Mouse (Mus musculus) myocyte (in vitro differentiated cells): ENCODE measurements around the gene Mfsd13b. TPM values are rescaled to one million over a fixed set of nuclear protein-coding genes. Genes with fewer than 3 reads are reported as not detected.

Source experiments
- H3K27me3 ChIP-seq: one replicate; pipeline ENCODE4 v1.6.1; 2011; ENCODE audit not compliant: control insufficient read depth, insufficient read depth, insufficient read length
- H3K36me3 ChIP-seq: one replicate; pipeline ENCODE4 v1.6.1; 2011; ENCODE audit not compliant: control insufficient read depth, insufficient read depth
- H3K4me2 ChIP-seq: one replicate; pipeline ENCODE4 v1.6.1; 2011; ENCODE audit warnings: low read depth, control low read depth
- H3K4me3 ChIP-seq: one replicate; pipeline ENCODE4 v1.5.1; 2011; ENCODE audit warnings: mild to moderate bottlenecking, control low read depth, moderate library complexity
- H3K79me2 ChIP-seq: one replicate; pipeline ENCODE4 v1.6.1; 2011; ENCODE audit not compliant: control insufficient read depth, insufficient read depth
- H3ac ChIP-seq: one replicate; pipeline ENCODE4 v1.6.1; 2011; ENCODE audit not compliant: control insufficient read depth, insufficient read length
- CEBPB ChIP-seq: IDR thresholded peaks from 2 replicates; pipeline ENCODE4 v1.6.1; 2011; ENCODE audit warnings: mild to moderate bottlenecking, moderate library complexity; ENCODE audit not compliant: poor library complexity, insufficient read depth, severe bottlenecking
- E2F4 ChIP-seq: IDR thresholded peaks from one replicate; pipeline ENCODE4 v1.6.1; 2011; ENCODE audit warnings: mild to moderate bottlenecking, control low read depth, moderate library complexity; ENCODE audit not compliant: insufficient read depth
- MAX ChIP-seq: IDR thresholded peaks from one replicate; pipeline ENCODE4 v1.6.1; 2011; ENCODE audit warnings: low read depth, mild to moderate bottlenecking, control low read depth
- MYOD1 ChIP-seq, 3 experiments: IDR thresholded peaks; one replicate each; pipeline ENCODE4 v1.6.1; 2011; ENCODE audit warnings: control low read depth in 2 of 3, low read depth in 2 of 3, mild to moderate bottlenecking in 2 of 3, moderate library complexity in 1 of 3; ENCODE audit not compliant: insufficient read length in 2 of 3, control insufficient read depth in 1 of 3
- MYOG ChIP-seq, 3 experiments: IDR thresholded peaks; one replicate each; pipeline ENCODE4 v1.6.1; 2011; ENCODE audit warnings: control low read depth in 2 of 3, low read depth in 2 of 3, mild to moderate bottlenecking in 2 of 3; ENCODE audit not compliant: insufficient read length in 2 of 3, control insufficient read depth in 1 of 3, insufficient read depth in 1 of 3
- POLR2A ChIP-seq: IDR thresholded peaks from one replicate; pipeline ENCODE4 v1.6.1; 2011; ENCODE audit warnings: low read depth, mild to moderate bottlenecking, control low read depth, moderate library complexity; ENCODE audit not compliant: insufficient read length
- POLR2AphosphoS2 ChIP-seq: IDR thresholded peaks from one replicate; pipeline ENCODE4 v1.6.1; 2011; ENCODE audit warnings: low read depth, control low read depth; ENCODE audit not compliant: insufficient read length
- REST ChIP-seq: IDR thresholded peaks from one replicate; pipeline ENCODE4 v1.6.1; 2011; ENCODE audit warnings: mild to moderate bottlenecking, control low read depth, moderate library complexity; ENCODE audit not compliant: insufficient read depth, insufficient read length
- SRF ChIP-seq: IDR thresholded peaks from one replicate; pipeline ENCODE4 v1.6.1; 2011; ENCODE audit warnings: low read depth; ENCODE audit not compliant: control insufficient read depth, insufficient read length
- TCF12 ChIP-seq: IDR thresholded peaks from one replicate; pipeline ENCODE4 v1.6.1; 2011; ENCODE audit warnings: mild to moderate bottlenecking, control low read depth; ENCODE audit not compliant: poor library complexity, insufficient read depth, severe bottlenecking
- TCF3 ChIP-seq: IDR thresholded peaks from one replicate; pipeline ENCODE4 v1.6.1; 2011; ENCODE audit warnings: low read depth, control low read depth; ENCODE audit not compliant: insufficient read length
- USF1 ChIP-seq: IDR thresholded peaks from one replicate; pipeline ENCODE4 v1.6.1; 2011; ENCODE audit warnings: low read depth, mild to moderate bottlenecking, control low read depth, moderate library complexity
- polyA plus RNA-seq: library from polyadenylated mRNA; unstranded; fragments of >200 nt; fragmentation: generic; extraction: Trizol; gene quantifications from one replicate; pipeline ENCODE4 v1.2.1, GENCODE M21; 2012; ENCODE audit warnings: missing spikeins

Gene Mfsd13b
- polyA plus RNA-seq, 1 experiment = 0.04 TPM

GRCm38 (mm10) chr7:121043510-121043909, 61.2 kb downstream of the Mfsd13b start:
- peaks cover 97% of the 10 kb centered on the region for H3K79me2 ChIP-seq
- H3K4me3 ChIP-seq = no peak overlapping the region
- no peak for TF ChIP-seq USF1
- H3K36me3 ChIP-seq = no peaks in the 10 kb centered on the region
- no peak overlapping the region for H3K4me2 ChIP-seq
- H3ac ChIP-seq = no peak overlapping the region
- no peaks in the 10 kb centered on the region for H3K27me3 ChIP-seq

- Histone ChIP-seq H3K4me3 (no peak overlapping the region), H3K36me3 (peaks cover 3% of the 10 kb centered on the region), H3K27me3 (no peaks in the 10 kb centered on the region), H3K4me2 (no peak overlapping the region), H3ac (no peak overlapping the region), H3K79me2 (peaks cover 97% of the 10 kb centered on the region)
- TF ChIP-seq CEBPB (no peak), TCF3 (no peak), MAX (no peak), MYOD1 (IDR thresholded peaks at IDR 0.05; ENCODE audit: control insufficient read depth in 1 of 3, insufficient read length in 2 of 3, low read depth in 2 of 3) (no peak), POLR2AphosphoS2 (no peak), POLR2A (no peak), MYOG (IDR thresholded peaks at IDR 0.05; ENCODE audit: control insufficient read depth in 1 of 3, insufficient read depth in 1 of 3, insufficient read length in 2 of 3, low read depth in 2 of 3) (no peak), TCF12 (no peak), USF1 (no peak), E2F4 (no peak), SRF (no peak), REST (no peak)
Measured at GRCm38 (mm10) chr7:121044251-121044650, 61.9 kb downstream of the Mfsd13b start.

- Histone ChIP-seq H3K36me3 (peaks cover 7% of the 10 kb centered on the region), H3K27me3 (no peaks in the 10 kb centered on the region), H3K4me3 (no peak overlapping the region), H3ac (no peak overlapping the region), H3K79me2 (peaks cover 97% of the 10 kb centered on the region), H3K4me2 (no peak overlapping the region)
- TF ChIP-seq MAX (no peak), TCF3 (no peak), MYOG (IDR thresholded peaks at IDR 0.05; ENCODE audit: control insufficient read depth in 1 of 3, insufficient read depth in 1 of 3, insufficient read length in 2 of 3, low read depth in 2 of 3) (no peak), TCF12 (no peak), POLR2A (no peak), SRF (no peak), USF1 (no peak), E2F4 (no peak), CEBPB (no peak), REST (no peak), POLR2AphosphoS2 (no peak), MYOD1 (IDR thresholded peaks at IDR 0.05; ENCODE audit: control insufficient read depth in 1 of 3, insufficient read length in 2 of 3, low read depth in 2 of 3) (no peak)
Measured at GRCm38 (mm10) chr7:121045671-121046453, 63.6 kb downstream of the Mfsd13b start.

- TF ChIP-seq SRF (no peak), USF1 (peak; percentile 6), CEBPB (peak; percentile 33; the same call in 1 of the 2 replicates), MAX (no peak), MYOD1 (IDR thresholded peaks at IDR 0.05; ENCODE audit: control insufficient read depth in 1 of 3, insufficient read length in 2 of 3, low read depth in 2 of 3) (no peak), TCF3 (no peak), MYOG (IDR thresholded peaks at IDR 0.05; ENCODE audit: control insufficient read depth in 1 of 3, insufficient read depth in 1 of 3, insufficient read length in 2 of 3, low read depth in 2 of 3) (no peak)
- no peak overlapping the region for H3K4me2 ChIP-seq
- H3ac ChIP-seq = no peak overlapping the region
- no peaks in the 10 kb centered on the region for H3K27me3 ChIP-seq
- H3K36me3 ChIP-seq = peaks cover 16% of the 10 kb centered on the region
- peaks cover 83% of the 10 kb centered on the region for H3K79me2 ChIP-seq
- no peak overlapping the region for H3K4me3 ChIP-seq
Measured at GRCm38 (mm10) chr7:121047624-121048023, 65.3 kb downstream of the Mfsd13b start.

GRCm38 (mm10) chr7:121053071-121053470, 70.8 kb downstream of the Mfsd13b start:
- Histone ChIP-seq H3K4me3 (no peak overlapping the region), H3ac (no peak overlapping the region), H3K79me2 (peaks cover 32% of the 10 kb centered on the region), H3K4me2 (no peak overlapping the region), H3K36me3 (peaks cover 39% of the 10 kb centered on the region), H3K27me3 (no peaks in the 10 kb centered on the region)
- TF ChIP-seq TCF12 (no peak), CEBPB (no peak), POLR2A (no peak), REST (no peak), POLR2AphosphoS2 (no peak), MYOG (IDR thresholded peaks at IDR 0.05; ENCODE audit: control insufficient read depth in 1 of 3, insufficient read depth in 1 of 3, insufficient read length in 2 of 3, low read depth in 2 of 3) (no peak), E2F4 (no peak), MYOD1 (IDR thresholded peaks at IDR 0.05; ENCODE audit: control insufficient read depth in 1 of 3, insufficient read length in 2 of 3, low read depth in 2 of 3) (no peak), SRF (no peak), USF1 (no peak), MAX (no peak), TCF3 (no peak)
